Mouse (Mus musculus): ENCODE results near the gene Nsmf.

Gene Nsmf

DNA sequence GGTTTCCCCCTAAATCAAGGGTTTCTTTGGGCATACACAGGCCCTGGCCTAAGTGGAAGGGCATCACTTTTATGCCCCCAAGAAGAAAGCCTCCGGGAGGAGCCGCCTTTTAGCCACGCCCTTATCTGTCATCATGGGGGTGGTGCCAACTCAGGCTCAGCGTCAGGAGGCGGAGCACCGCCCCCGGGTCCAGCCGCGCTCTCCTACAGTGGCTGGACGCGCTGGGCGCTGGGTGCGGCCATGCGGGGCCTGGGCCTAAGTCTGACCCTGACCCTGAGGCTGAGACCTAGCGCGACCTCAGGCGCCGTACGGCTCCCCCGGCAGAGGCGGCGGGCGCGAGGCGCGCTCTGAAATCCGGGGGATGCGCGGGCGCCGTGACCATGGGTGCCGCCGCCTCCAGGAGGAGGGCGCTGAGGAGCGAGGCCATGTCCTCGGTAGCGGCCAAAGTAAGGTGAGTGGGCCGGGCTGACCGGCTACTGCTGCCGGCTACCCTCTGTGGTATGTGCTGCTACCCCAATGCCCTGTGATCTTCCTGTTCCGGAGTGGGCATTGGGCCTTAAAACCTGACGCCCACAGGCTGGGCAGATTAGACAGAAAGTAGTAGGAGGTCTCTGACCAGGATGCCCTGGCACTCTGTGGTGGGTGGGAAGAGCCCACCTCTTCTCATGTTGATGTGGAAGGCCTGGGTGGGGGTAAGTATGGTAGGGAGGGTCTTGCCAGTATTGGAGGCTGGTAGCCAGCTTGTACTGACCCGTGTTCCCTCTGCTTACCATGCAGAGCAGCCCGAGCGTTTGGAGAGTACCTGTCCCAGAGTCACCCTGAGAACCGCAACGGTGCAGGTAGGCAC is at the start of gene Nsmf:
TSS of gene Nsmf (plus strand) at position 135 of the 847 bp plus-strand sequence.
- peak; percentile 81 for DNase-seq

DNA sequence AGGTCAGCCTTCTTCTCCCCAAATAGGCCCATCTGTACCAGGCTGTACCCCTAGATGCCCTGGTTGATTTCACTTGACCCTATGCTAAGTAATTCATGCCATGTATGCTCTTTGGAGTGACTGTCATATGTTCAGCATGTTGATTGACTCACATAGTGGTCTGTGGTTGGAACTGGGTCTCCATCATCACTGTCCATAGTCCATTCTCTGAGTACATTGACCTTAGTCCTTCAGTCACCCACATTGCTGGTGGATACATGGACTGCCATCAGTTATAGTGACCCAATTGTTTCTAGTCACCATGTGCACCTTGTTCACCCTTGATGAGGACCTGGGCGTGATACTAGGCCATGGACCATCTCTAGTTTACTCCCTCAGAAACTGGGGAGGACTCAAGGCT is 47.4 kb upstream of the Nsmf start:
- DNase-seq: no peak

DNA sequence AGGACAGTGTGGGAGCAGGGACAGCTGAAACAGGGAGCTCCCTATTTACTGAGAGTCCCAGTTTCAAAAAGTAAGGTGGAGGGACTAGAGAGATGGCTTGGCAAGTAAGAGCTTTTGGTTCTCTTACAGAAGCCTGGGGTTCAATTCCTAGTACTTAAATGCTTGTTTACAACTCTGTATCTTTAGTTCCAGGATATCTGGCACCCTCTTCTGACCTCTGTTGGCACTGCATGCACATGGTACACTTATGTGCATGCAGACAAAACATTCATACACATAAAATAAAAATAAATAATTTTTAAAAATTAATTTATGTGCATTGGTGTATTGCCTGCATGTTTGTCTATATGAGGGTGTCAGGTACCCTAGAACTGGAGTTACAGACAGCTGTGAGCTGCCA is 45.9 kb upstream of the Nsmf start:
- DNase-seq: no peak

DNA sequence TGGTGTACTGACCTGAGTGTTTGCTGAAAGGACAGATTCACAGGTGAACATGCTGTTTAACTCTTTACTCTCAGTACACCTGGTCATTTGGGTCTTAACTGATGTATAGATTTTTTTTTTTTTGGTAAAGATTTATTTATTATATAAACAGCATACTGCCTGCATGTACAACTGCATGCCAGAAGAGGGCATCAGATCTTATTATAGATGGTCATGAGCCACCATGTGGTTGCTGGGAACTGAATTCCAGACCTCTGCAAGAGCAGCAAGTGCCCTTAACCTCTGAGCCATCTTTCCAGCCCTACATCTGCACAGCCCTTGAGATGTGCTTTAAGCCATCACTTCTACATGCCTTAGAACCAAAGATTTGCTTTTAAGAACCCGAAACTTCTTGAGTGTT is 31.5 kb upstream of the Nsmf start:
- no peak for DNase-seq

DNA sequence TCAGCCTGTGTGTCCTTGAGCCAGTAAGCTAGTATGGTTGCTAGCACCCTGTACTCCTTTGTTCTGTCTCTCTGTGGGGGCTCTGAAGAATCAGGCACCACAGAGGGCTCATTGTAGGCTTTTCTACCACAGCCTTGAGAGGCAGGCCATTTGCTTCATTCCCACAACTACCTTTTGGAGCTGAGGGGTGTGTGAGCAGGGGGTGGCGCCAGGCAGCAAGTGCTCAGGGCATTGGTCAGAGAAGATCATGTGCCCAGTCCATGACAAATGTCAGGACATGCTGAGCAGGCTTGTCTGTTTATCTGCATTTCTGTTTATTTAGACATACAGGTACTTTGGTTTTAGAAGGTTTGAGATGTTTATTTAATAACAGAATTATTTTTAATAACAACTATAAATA is 29.0 kb upstream of the Nsmf start:
- DNase-seq: no peak

DNA sequence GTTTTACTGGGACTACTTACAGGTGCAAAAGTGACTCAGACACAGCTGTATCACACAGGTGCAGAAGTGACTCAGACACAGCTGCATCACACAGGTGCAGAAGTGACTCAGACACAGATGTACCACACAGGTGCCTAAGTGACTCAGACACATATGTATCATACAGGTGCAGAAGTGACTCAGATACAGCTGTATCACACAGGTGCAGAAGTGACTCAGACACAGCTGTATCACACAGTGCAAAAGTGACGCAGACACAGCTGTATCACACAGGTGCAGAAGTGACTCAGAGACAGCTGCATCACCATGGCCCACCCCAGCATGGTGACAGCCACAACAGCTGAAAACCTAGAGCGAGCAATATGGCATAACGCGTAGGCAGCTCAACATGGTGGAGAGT is 19.2 kb upstream of the Nsmf start:
- DNase-seq: no peak

DNA sequence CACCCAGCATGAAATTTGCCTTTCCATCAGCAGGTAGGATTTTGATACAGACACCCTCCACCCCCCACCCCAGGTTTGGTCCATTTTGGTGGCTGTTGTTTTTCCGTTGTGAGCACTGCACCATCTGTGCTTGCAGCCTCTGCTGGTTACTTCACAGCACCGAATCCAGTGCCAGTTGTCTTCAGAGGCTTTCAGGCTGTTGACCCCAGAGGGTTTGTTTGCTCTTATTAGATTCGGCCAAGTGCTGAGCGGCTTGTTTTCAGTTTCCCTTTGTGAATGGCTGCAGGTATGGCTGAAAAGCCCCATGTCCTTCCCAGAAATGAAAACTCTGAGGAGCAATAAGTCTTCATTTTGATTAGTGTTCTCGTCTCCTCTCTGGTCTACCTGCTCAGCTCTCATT is 14.1 kb upstream of the Nsmf start:
- no peak for DNase-seq

DNA sequence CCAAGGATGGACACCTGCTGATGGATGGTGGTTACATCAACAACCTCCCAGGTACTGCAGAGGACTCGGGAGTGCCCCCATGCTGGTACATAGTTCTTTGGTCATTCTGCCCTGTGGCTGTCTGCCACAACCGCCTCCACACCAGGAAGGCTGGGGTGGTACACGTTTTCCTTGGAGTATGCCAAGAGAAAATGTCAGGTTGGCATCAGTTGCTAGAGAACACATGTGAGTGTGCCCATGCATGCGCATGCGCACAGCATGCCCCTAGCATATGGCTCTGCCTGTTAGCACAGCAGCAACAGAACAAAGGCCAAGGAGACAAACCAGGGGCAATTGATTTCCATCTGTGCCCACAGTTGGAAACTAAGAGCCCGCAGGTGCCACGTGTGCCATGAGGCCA is 3.2 kb upstream of the Nsmf start:
- DNase-seq: peak; percentile 71

DNA sequence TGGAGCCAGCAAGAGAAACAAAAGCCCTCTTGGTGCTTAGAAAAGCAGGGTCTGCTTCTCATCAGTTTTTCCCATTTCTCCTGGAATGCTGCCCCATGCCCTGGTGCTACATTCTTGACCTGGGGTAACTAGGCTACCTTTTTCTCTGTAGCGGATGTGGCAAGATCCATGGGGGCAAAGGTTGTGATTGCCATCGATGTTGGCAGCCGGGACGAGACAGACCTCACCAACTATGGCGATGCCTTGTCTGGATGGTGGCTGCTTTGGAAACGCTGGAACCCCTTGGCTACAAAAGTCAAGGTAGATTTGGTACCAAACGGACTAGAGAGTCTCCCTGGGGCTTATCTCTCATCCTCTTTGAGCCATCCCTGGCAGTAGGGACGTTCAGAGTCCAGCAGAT is 2.7 kb upstream of the Nsmf start:
- DNase-seq: no peak

DNA sequence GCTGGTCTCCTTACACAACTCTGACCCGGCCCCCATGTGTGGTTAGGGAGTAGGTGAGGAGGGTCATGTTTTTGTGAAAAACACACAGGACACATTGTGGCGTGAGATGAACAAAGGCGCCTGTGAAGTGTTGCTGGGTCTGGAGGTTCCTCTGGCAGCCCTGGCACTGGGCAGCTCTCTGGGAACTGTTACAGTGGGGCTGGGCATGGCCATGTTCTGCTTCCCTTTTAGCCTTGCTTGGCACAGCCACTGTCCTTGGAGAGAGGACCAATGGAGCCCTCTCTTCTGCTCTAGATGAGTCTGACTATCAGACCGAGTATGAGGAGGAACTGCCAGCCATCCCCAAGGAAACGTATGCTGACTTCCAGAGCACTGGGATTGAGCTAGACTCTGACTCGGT is 1.1 kb upstream of the Nsmf start:
- no peak for DNase-seq

DNA sequence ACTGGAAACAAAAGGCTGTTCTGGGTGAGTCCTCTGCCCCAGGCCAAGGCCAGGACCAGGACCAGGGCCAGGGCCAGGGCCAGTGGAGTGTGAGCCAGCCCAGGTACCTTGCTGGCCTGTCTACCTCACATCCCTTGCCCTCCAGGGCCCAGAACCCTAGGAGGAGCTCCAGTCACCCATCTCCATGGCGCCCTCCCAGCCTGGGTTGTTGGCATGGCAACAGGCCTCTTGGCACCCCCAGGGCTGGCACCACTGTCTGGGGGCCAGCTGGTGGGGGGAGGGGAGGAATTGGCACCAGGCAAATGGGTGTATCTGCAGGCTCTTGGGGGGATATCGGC is 882 bp downstream of the Nsmf start:
- DNase-seq: peak; percentile 48

DNA sequence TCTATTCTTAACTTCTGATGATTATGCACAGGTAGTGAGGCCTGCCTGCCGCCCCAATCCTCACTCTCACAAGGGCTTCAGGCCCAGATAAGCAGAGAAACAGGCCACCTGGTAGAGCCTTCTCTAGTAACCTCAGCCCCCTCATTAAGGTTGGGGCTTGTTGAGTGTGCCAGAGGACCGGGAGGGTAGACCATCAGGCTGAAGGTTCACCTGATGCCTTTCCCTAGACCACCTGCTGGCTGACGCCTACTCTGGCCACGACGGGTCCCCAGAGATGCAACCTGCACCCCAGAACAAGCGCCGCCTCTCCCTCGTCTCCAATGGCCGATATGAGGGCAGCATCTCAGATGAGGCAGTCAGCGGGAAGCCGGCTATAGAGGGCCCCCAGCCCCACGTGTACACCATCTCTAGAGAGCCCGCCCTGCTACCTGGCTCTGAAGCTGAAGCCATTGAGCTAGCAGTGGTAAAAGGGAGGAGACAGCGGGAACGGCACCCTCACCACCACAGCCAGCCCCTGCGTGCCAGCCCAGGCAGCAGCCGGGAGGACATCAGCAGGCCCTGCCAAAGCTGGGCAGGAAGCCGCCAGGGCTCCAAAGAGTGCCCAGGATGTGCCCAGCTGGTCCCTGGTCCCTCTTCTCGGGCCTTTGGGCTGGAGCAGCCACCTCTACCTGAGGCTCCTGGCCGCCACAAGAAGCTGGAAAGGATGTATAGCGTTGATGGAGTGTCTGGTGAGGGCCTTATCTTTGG is 1.4 kb downstream of the Nsmf start:
- no peak for DNase-seq

DNA sequence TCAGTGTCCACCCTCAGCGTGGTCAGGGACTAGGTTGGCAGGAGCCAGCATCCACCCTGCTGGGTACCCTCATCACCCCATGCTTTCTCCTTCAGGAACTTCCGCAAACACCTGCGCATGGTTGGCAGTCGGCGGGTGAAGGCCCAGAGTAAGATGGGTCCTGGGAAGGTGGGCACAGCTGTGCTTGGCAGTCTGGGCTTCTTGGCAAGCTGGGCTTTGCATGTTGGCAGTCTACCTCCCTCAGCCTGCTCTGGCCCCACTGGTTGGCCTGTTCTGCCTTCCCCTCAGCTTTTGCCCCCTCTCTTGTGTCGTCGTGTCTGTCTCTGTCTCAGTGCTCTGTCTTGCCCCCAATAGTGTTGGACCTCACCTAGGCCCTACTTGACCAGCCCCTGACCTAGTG is 4.8 kb downstream of the Nsmf start:
- no peak for DNase-seq

DNA sequence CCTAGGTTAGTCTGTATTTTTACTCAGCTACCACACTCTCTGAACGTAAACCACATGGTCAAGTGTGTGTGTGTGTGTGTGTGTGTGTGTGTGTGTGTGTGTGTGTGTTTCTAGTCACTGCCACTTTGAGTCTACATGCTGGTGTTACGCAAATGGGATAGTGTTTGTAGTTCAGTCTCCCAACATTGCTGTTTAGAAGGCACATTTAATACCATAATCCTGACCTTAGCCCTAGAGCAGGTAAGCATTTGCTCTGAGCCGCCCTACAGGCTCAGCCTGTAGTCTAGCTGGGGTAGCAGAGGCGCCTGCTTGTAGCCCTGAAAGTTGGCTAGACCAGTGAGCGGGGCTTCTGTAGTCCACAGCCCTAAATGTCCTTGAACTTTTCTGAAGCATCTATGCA is 9.4 kb downstream of the Nsmf start:
- no peak for DNase-seq

DNA sequence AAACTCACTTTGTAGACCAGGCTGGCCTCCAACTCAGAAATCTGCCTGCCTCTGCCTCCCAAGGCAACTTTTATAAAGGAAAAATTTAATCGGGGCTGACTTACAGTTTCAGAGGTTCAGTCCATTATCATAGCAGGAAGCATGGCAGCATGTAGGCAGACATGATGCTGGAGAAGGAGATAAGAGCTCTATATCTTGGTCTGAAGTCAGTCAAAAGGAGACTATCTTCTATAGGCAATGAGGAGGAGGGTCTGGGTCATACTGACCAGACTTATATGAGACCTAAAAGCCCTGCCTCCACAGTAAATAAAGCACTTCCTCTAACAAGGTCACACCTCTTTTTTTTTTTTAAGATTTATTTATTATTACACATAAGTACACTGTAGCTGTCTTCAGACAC is 10.1 kb downstream of the Nsmf start:
- DNase-seq: no peak

DNA sequence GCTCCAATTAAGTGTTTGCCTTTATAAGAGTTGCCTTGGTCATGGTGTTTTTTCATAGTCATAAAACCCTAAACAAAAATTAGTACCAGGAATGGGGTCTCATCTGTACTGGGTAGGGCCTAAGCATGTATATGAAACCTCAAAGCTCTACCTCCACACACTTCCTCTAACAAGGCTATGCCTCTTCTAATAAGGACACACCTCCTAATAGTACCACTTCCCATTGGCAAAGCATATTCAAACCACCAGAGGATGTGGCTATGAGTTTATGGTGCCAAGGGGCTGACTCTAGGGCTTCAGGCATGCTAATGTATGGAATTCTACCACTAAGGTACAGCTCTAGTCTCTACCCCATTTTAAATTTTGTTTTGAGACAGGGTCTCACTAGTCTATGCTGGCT is 11.4 kb downstream of the Nsmf start:
- DNase-seq: no peak

DNA sequence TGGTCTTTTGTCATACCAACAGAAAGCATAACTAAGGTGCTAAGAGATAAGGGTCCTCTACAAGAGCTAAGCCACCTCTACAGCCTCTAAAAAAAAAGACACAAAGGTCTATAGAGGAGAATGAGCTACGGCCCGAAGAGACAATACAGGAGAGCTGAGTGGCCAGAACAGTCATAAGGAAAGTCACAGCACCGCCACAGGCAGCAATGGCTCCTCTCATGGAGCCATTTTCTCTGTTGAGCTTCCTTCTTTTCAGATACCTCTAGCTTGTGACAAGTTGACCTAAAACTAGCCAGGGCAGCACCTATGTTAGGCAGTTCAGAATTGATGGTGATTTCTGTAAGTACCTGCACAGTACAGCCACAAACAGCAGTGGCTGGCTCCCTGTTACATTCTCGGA is 12.4 kb downstream of the Nsmf start:
- no peak for DNase-seq

DNA sequence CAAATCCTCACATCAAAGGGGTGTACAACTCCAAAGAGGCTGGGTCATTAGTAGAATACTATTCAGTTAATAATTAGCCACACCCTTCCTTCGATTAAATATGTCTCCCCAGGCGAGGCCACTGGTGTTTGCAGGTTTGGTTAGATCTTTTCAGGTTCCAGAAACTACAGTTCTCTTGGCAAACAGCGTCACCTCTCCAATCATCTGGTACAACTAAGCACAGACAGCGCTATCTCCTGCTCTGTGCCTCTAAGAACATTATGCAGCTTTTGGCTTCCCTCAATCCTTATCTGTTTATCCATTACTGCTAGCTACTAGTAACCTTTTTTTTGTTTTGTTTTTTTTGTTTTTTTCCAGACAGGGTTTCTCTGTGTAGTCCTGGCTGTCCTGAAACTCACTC is 15.4 kb downstream of the Nsmf start:
- no peak for DNase-seq

DNA sequence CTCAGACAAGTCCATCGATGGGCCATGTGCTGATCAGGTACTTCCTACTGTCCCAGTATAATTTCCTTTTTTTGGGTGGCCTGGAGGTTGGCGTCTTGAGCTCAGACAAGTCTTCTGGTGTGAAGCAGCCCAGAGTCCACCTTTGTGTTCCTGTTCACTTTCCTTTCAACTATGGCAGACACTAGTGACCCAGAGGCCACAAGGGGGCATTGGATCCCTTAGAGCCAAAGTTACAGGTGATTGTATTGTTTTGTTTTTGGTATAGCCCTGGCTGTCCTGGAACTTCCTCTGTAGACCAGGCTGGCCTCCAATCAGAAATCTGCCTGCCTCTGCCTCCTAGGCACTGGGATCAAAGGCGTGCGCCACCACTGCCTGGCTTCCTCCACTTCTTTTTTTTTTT is 18.2 kb downstream of the Nsmf start:
- DNase-seq: no peak

DNA sequence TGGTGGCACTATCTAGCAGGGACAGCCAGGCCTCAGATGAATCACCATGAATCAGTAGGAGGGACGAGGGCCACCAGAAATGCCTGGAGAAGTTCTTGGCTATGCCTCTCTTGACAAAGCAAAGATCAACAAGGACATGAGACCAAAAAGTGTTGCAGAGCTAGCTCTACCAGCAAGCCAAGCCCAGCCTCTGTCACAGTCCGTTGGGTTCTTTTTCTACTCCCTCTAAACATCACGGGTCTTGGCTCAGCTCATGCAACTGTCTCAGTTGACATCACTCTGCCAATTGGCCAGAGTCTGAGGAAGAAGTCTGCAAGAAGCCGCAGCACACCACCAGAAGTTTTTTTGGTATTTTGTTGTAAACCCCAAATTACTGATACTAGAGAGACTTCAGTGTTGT is 21.4 kb downstream of the Nsmf start:
- DNase-seq: no peak

DNA sequence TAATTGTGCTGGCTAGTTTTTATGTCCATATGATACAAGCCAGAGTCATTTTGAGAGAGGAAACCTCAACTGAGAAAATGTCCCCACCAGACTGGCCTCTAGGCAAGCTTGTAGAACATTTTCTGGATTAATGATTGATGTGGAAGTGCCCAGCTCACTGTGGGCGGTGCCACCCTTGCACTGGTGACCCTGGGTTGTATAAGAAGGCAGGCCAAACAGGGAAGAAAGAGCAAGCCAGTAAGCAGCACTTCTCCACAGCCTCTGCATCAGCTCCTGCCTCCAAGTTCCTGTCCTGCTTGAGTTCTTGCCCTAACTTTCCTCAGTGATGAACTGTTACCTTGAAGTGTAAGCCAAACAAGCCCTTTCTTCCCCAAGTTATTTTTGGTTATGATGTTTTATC is 24.8 kb downstream of the Nsmf start:
- no peak for DNase-seq

DNA sequence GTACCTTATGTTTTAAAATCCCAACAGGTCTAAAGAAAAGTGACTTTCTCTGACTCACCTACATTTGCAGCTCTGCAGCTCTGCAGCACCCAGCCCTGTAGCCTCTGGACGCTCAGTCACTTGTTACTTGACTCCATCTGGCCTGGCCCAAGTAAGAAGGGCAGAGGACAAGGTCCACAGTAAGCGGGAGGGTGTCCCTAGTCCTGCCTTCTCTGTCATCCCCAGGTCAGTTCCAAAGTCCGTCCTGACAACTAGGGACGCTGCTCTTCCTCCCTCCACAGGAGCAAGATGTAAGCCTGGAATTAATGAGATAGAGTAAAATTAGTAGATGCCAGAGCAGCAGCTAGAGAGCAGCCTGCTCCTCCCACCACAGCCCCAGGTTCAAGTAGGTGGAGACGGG is 25.9 kb downstream of the Nsmf start, which contains the start of gene Entpd8:
TSS of gene Entpd8 (plus strand) at position 229 of the 400 bp plus-strand sequence.
- no peak for DNase-seq

DNA sequence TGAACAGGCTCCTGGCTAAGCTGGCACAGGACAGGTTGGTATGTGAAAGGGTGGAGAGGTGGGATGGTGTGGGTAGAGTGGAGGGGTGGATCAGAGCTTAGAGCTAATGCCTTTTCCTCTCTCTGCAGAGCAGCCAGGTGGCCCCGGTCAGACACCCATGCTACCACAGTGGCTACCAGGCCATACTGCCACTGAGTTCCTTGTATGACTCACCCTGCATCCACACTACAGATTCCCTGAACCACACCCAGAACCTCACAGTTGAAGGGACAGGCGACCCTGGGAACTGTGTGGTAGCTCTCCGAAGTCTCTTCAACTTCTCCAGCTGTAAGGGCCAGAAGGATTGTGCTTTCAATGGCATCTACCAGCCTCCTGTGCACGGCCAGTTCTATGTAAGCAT is 29.5 kb downstream of the Nsmf start:
- no peak for DNase-seq

DNA sequence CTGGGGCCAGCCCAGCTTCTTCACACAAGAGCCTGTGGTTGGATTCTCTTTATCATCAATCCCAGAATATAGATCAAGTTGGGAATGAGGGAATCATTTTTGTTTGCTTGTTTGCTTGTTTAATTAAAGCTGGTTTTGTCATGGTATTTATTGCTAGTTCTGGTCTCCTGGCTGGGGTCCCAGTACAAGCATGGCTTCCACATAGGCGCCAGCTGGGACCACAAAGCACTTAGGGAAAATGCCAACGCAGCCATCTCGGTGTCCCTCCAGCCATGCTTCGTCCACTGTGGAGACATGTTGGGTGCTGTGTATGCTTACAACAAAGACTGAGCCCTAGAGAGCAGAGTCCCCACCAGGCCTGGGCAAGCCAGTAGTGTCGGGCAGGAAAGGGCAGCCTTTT is 31.4 kb downstream of the Nsmf start:
- DNase-seq: no peak

DNA sequence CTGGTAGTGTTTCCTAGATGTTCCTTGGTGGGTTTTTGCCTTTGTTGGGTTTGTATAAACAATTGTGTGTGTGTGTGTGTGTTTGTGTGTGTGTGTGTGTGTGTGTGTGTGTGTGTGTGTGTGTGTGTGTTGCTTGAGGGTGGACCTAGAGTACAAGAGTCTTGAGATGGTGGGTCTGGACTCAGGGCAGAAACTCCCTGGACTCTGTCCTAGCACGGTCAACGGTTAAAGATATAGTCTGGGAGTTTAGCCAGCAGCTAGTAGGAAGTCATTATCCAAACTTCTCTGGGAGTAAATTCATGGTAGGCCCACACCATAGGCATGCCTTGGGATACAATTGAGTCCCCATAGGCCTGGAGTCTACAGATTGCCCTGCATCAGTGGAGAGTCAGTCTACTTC is 33.7 kb downstream of the Nsmf start:
- no peak for DNase-seq
